Mouse (Mus musculus) ES-CJ7 (cell line): ENCODE measurements around the gene Immp2l.

Source experiments
- DNase-seq: peaks from one replicate; pipeline ENCODE4 v3.0.0; 2011; ENCODE audit warnings: low read depth, low spot score

Gene Immp2l

GRCm38 (mm10) chr12:41182856-41183255, 159.0 kb downstream of the Immp2l start:
- no peak for DNase-seq

GRCm38 (mm10) chr12:41185060-41185459, 161.2 kb downstream of the Immp2l start:
- DNase-seq = no peak

- DNase-seq = no peak
These were observed 161.6 kb downstream of the Immp2l start for GRCm38 (mm10) chr12:41185509-41185908.

GRCm38 (mm10) chr12:41192829-41193228, 168.9 kb downstream of the Immp2l start:
- DNase-seq = no peak

GRCm38 (mm10) chr12:41196374-41196773, 172.5 kb downstream of the Immp2l start:
- DNase-seq = no peak

- DNase-seq = no peak
These were observed 191.3 kb downstream of the Immp2l start for GRCm38 (mm10) chr12:41215186-41215585.

GRCm38 (mm10) chr12:41221893-41222292, 198.0 kb downstream of the Immp2l start:
- peak; percentile 45 for DNase-seq

- no peak for DNase-seq
These were observed 199.8 kb downstream of the Immp2l start for GRCm38 (mm10) chr12:41223686-41224085.

- no peak for DNase-seq
These were observed 200.6 kb downstream of the Immp2l start for GRCm38 (mm10) chr12:41224538-41224937.

GRCm38 (mm10) chr12:41231966-41232365, 208.1 kb downstream of the Immp2l start:
- DNase-seq = no peak

GRCm38 (mm10) chr12:41237880-41238279, 214.0 kb downstream of the Immp2l start:
- DNase-seq = no peak

- no peak for DNase-seq
These were observed 217.3 kb downstream of the Immp2l start for GRCm38 (mm10) chr12:41241221-41241620.

- DNase-seq = no peak
These were observed 224.4 kb downstream of the Immp2l start for GRCm38 (mm10) chr12:41248254-41248653.

- DNase-seq = no peak
These were observed 226.2 kb downstream of the Immp2l start for GRCm38 (mm10) chr12:41250123-41250522.

- no peak for DNase-seq
These were observed 234.0 kb downstream of the Immp2l start for GRCm38 (mm10) chr12:41257905-41258304.

GRCm38 (mm10) chr12:41259608-41260007, 235.7 kb downstream of the Immp2l start:
- peak; percentile 27 for DNase-seq

- DNase-seq = no peak
These were observed 250.2 kb downstream of the Immp2l start for GRCm38 (mm10) chr12:41274136-41274535.

GRCm38 (mm10) chr12:41275361-41275760, 251.5 kb downstream of the Immp2l start:
- no peak for DNase-seq

- no peak for DNase-seq
These were observed 254.0 kb downstream of the Immp2l start for GRCm38 (mm10) chr12:41277896-41278295.

- DNase-seq = no peak
These were observed 265.2 kb downstream of the Immp2l start for GRCm38 (mm10) chr12:41289047-41289446.

GRCm38 (mm10) chr12:41307015-41307414, 283.1 kb downstream of the Immp2l start:
- no peak for DNase-seq

- no peak for DNase-seq
These were observed 285.1 kb downstream of the Immp2l start for GRCm38 (mm10) chr12:41308726-41309680.

- DNase-seq = no peak
These were observed 289.5 kb downstream of the Immp2l start for GRCm38 (mm10) chr12:41313391-41313790.
